Mouse (Mus musculus) neural tube, embryonic 14.5 days (tissue): ENCODE data around the gene Arhgap19. TPM values are rescaled to one million over a fixed set of nuclear protein-coding genes. Genes with fewer than 3 reads are reported as not detected.

Source experiments
- ATAC-seq: fragments of 200-750 bp; cut with Nextera tagmentation; 2 replicates; pipeline ENCODE4 v1.8.0; 2017; ENCODE audit warnings: low read depth, mild to moderate bottlenecking, moderate TSS enrichment, moderate library complexity
- H3K27ac ChIP-seq: fragments of 300-500 bp; sonication (generic); 2 replicates; pipeline ENCODE4 v1.5.1; 2014; ENCODE audit warnings: low read depth, mild to moderate bottlenecking, control low read depth, low read length, moderate library complexity, mixed read lengths
- H3K27me3 ChIP-seq: fragments of 300-500 bp; sonication (generic); 2 replicates; pipeline ENCODE4 v1.6.1; 2014; ENCODE audit warnings: low read length; ENCODE audit not compliant: control insufficient read depth, insufficient read depth
- H3K36me3 ChIP-seq: fragments of 300-500 bp; sonication (generic); 2 replicates; pipeline ENCODE4 v1.6.1; 2014; ENCODE audit warnings: low read length, mixed read lengths; ENCODE audit not compliant: control insufficient read depth, insufficient read depth
- H3K4me1 ChIP-seq: fragments of 300-500 bp; sonication (generic); 2 replicates; pipeline ENCODE4 v1.6.1; 2014; ENCODE audit warnings: low read length; ENCODE audit not compliant: control insufficient read depth, insufficient read depth
- H3K4me2 ChIP-seq: fragments of 300-500 bp; sonication (generic); 2 replicates; pipeline ENCODE4 v1.6.1; 2014; ENCODE audit warnings: mild to moderate bottlenecking, low read depth, low read length, control low read depth
- H3K4me3 ChIP-seq: fragments of 300-500 bp; sonication (generic); 2 replicates; pipeline ENCODE4 v1.5.1; 2014; ENCODE audit warnings: low read depth, low read length, control low read depth, mixed read lengths
- H3K9ac ChIP-seq: fragments of 300-500 bp; sonication (generic); replicated peaks from 2 replicates; pipeline ENCODE4 v1.6.1; 2014; ENCODE audit warnings: low read depth, mild to moderate bottlenecking, control low read depth, low read length, mixed read lengths
- H3K9me3 ChIP-seq: fragments of 300-500 bp; sonication (generic); 2 replicates; pipeline ENCODE4 v1.6.1; 2016; ENCODE audit warnings: low read length; ENCODE audit not compliant: control insufficient read depth
- WGBS: fragments of 180-500 bp; shearing (Covaris S2); extraction: QIAGEN DNeasy Blood & Tissue Kit; methylation state at CpG from one replicate; pipeline ENCODE4 v1.1.7; 2014; 5-methylcytosine and 5-hydroxymethylcytosine counted together
- polyA plus RNA-seq: library from polyadenylated mRNA; unstranded; fragments of >200 nt; fragmentation: Nextera tagmentation; extraction: Ambion mirVana; gene quantifications from 2 replicates; pipeline ENCODE4 v1.2.1, GENCODE M21; 2014

The Arhgap19 gene
- polyA plus RNA-seq, 1 experiment from 2014 or later: 3.6 TPM

- H3K9ac ChIP-seq: no peak overlapping the region
- H3K36me3 ChIP-seq: no peaks in the 10 kb centered on the region
- H3K4me3 ChIP-seq: no peak overlapping the region
- no peaks in the 10 kb centered on the region for H3K27me3 ChIP-seq
- peaks cover 6% of the 10 kb centered on the region; the same call in 1 of the 2 replicates for H3K4me1 ChIP-seq
- WGBS: 85% methylated on average over 3 of the region's 3 CpGs
- H3K4me2 ChIP-seq: no peak overlapping the region
- no peak for ATAC-seq
- H3K9me3 ChIP-seq: no peaks in the 10 kb centered on the region
- H3K27ac ChIP-seq: no peak overlapping the region
These were observed 5.6 kb downstream of the Arhgap19 start for GRCm38 (mm10) chr19:41796148-41796760.

- no peak for ATAC-seq
- 86% methylated on average over 6 of the region's 6 CpGs for WGBS
- Histone ChIP-seq H3K4me3 (no peak overlapping the region), H3K27me3 (no peaks in the 10 kb centered on the region), H3K4me2 (no peak overlapping the region), H3K36me3 (no peaks in the 10 kb centered on the region), H3K27ac (no peak overlapping the region), H3K9ac (no peak overlapping the region), H3K9me3 (no peaks in the 10 kb centered on the region), H3K4me1 (no peaks in the 10 kb centered on the region)
These were observed 6.9 kb downstream of the Arhgap19 start for GRCm38 (mm10) chr19:41794901-41795300.

- ATAC-seq: no peak
These were observed 7.8 kb downstream of the Arhgap19 start for GRCm38 (mm10) chr19:41794017-41794416.

GRCm38 (mm10) chr19:41792934-41793486, 8.8 kb downstream of the Arhgap19 start:
- no peak for ATAC-seq
- Histone ChIP-seq H3K27me3 (no peaks in the 10 kb centered on the region), H3K9ac (no peak overlapping the region), H3K4me2 (no peak overlapping the region), H3K4me3 (no peak overlapping the region), H3K4me1 (no peaks in the 10 kb centered on the region), H3K36me3 (no peaks in the 10 kb centered on the region), H3K9me3 (no peaks in the 10 kb centered on the region), H3K27ac (no peak overlapping the region)
- WGBS: 83% methylated on average over 1 of the region's 1 CpGs

More at GRCm38 (mm10) chr19:41794017-41794416, 7.8 kb downstream of the Arhgap19 start:
- Histone ChIP-seq H3K4me1 (no peaks in the 10 kb centered on the region), H3K9me3 (no peaks in the 10 kb centered on the region), H3K4me3 (no peak overlapping the region), H3K27ac (no peak overlapping the region), H3K36me3 (no peaks in the 10 kb centered on the region), H3K9ac (no peak overlapping the region), H3K4me2 (no peak overlapping the region), H3K27me3 (no peaks in the 10 kb centered on the region)

GRCm38 (mm10) chr19:41791384-41791783, 10.5 kb downstream of the Arhgap19 start:
- Histone ChIP-seq H3K27me3 (no peaks in the 10 kb centered on the region), H3K4me3 (no peak overlapping the region), H3K4me1 (no peaks in the 10 kb centered on the region), H3K9ac (no peak overlapping the region), H3K36me3 (no peaks in the 10 kb centered on the region), H3K9me3 (no peaks in the 10 kb centered on the region), H3K27ac (no peak overlapping the region), H3K4me2 (no peak overlapping the region)
- ATAC-seq: no peak
- 95% methylated on average over 2 of the region's 2 CpGs for WGBS

GRCm38 (mm10) chr19:41789110-41789961, 12.5 kb downstream of the Arhgap19 start:
- Histone ChIP-seq H3K9me3 (no peaks in the 10 kb centered on the region; the same call in 1 of the 2 replicates), H3K4me2 (no peak overlapping the region), H3K27ac (no peak overlapping the region), H3K36me3 (no peaks in the 10 kb centered on the region), H3K4me1 (no peaks in the 10 kb centered on the region), H3K4me3 (no peak overlapping the region), H3K27me3 (no peaks in the 10 kb centered on the region), H3K9ac (no peak overlapping the region)
- WGBS: 68% methylated on average over 10 of the region's 10 CpGs
- ATAC-seq: no peak

- Histone ChIP-seq H3K27me3 (no peaks in the 10 kb centered on the region), H3K9me3 (no peaks in the 10 kb centered on the region; the same call in 1 of the 2 replicates), H3K4me3 (no peak overlapping the region), H3K27ac (no peak overlapping the region), H3K4me2 (no peak overlapping the region), H3K9ac (no peak overlapping the region), H3K4me1 (no peaks in the 10 kb centered on the region), H3K36me3 (no peaks in the 10 kb centered on the region)
- 90% methylated on average over 1 of the region's 1 CpGs for WGBS
- ATAC-seq: no peak
These were observed 15.0 kb downstream of the Arhgap19 start for GRCm38 (mm10) chr19:41786896-41787295.

- Histone ChIP-seq H3K9me3 (no peaks in the 10 kb centered on the region), H3K27me3 (no peaks in the 10 kb centered on the region), H3K9ac (no peak overlapping the region), H3K36me3 (no peaks in the 10 kb centered on the region), H3K4me3 (no peak overlapping the region), H3K4me2 (no peak overlapping the region), H3K4me1 (no peaks in the 10 kb centered on the region), H3K27ac (no peak overlapping the region)
- WGBS: 90% methylated on average over 6 of the region's 6 CpGs
- ATAC-seq: no peak
These were observed 24.3 kb downstream of the Arhgap19 start for GRCm38 (mm10) chr19:41777514-41777913.

- Histone ChIP-seq H3K27me3 (no peaks in the 10 kb centered on the region), H3K9me3 (no peaks in the 10 kb centered on the region), H3K4me3 (no peak overlapping the region), H3K4me2 (no peak overlapping the region), H3K9ac (no peak overlapping the region), H3K4me1 (no peaks in the 10 kb centered on the region), H3K36me3 (no peaks in the 10 kb centered on the region), H3K27ac (no peak overlapping the region)
- no peak for ATAC-seq
- 89% methylated on average over 7 of the region's 7 CpGs for WGBS
These were observed 33.1 kb downstream of the Arhgap19 start for GRCm38 (mm10) chr19:41768711-41769110.
